Mouse (Mus musculus) ES-Bruce4 (cell line): ENCODE results near the gene Dctn2. TPM values are rescaled to one million over a fixed set of nuclear protein-coding genes. Genes with fewer than 3 reads are reported as not detected.
A peak's percentile ranks its signal among the peaks of the same experiment; 100 is the strongest.

Experiments
- H3K27ac ChIP-seq: 2 replicates; pipeline ENCODE4 v1.5.1; 2012; ENCODE audit warnings: low read length, inconsistent platforms; ENCODE audit not compliant: insufficient read depth
- H3K27me3 ChIP-seq: 2 replicates; pipeline ENCODE4 v1.6.1; 2012; ENCODE audit warnings: mild to moderate bottlenecking, low read length, inconsistent platforms; ENCODE audit not compliant: control insufficient read depth, poor library complexity, insufficient read depth, severe bottlenecking
- H3K36me3 ChIP-seq: 2 replicates; pipeline ENCODE4 v1.6.1; 2012; ENCODE audit warnings: inconsistent platforms, mild to moderate bottlenecking, low read length, moderate library complexity; ENCODE audit not compliant: control insufficient read depth, poor library complexity, insufficient read depth, severe bottlenecking
- H3K4me1 ChIP-seq: one replicate; pipeline ENCODE4 v1.8.1; 2011; ENCODE audit warnings: low read length; ENCODE audit not compliant: control insufficient read depth, insufficient read depth
- H3K4me3 ChIP-seq: 2 replicates; pipeline ENCODE4 v1.5.1; 2011; ENCODE audit warnings: low read depth, mild to moderate bottlenecking, low read length
- H3K9ac ChIP-seq: 2 replicates; pipeline ENCODE4 v1.6.1; 2012; ENCODE audit warnings: low read depth, mild to moderate bottlenecking, inconsistent platforms; ENCODE audit not compliant: poor library complexity, severe bottlenecking
- H3K9me3 ChIP-seq: replicated peaks from 2 replicates; pipeline ENCODE4 v1.6.1; 2012; ENCODE audit warnings: mild to moderate bottlenecking, low read length, inconsistent platforms; ENCODE audit not compliant: control insufficient read depth, poor library complexity, insufficient read depth, severe bottlenecking
- CTCF ChIP-seq: IDR thresholded peaks from one replicate; pipeline ENCODE4 v1.8.1; 2011; ENCODE audit warnings: low read depth, low read length
- EP300 ChIP-seq: IDR thresholded peaks from 2 replicates; pipeline ENCODE4 v1.6.1; 2011; ENCODE audit warnings: low read depth, low read length; ENCODE audit not compliant: insufficient read depth
- POLR2A ChIP-seq: IDR thresholded peaks from one replicate; pipeline ENCODE4 v1.8.1; 2011; ENCODE audit warnings: low read length; ENCODE audit not compliant: insufficient read depth
- polyA plus RNA-seq: library from polyadenylated mRNA; stranded (reverse); fragments of >200 nt; gene quantifications from 2 replicates; pipeline ENCODE4 v1.2.4, GENCODE M21; 2011; ENCODE audit warnings: low read depth; ENCODE audit not compliant: missing spikeins, insufficient read depth, insufficient read length

The Dctn2 gene
- polyA plus RNA-seq, 1 experiment, result 124 TPM

GRCm38 (mm10) chr10:127236541-127236940 lies 29.6 kb upstream of the Dctn2 start:
- TF ChIP-seq CTCF (no peak), POLR2A (no peak), EP300 (no peak)
- Histone ChIP-seq H3K9me3 (no peaks in the 10 kb centered on the region), H3K27me3 (no peaks in the 10 kb centered on the region), H3K36me3 (no peaks in the 10 kb centered on the region), H3K9ac (no peak overlapping the region), H3K4me1 (peaks cover 5% of the 10 kb centered on the region), H3K27ac (no peak overlapping the region), H3K4me3 (no peak overlapping the region)

- peak overlapping the region; percentile 13; the same call in 1 of the 2 replicates for H3K4me3 ChIP-seq
- TF ChIP-seq POLR2A (no peak), CTCF (no peak), EP300 (no peak)
- H3K27ac ChIP-seq, result no peak overlapping the region
- no peaks in the 10 kb centered on the region for H3K36me3 ChIP-seq
- H3K9me3 ChIP-seq, result no peaks in the 10 kb centered on the region
- H3K27me3 ChIP-seq, result no peaks in the 10 kb centered on the region
- H3K9ac ChIP-seq, result no peak overlapping the region
- H3K4me1 ChIP-seq, result peaks cover 5% of the 10 kb centered on the region
Measured at GRCm38 (mm10) chr10:127238241-127238824, 27.8 kb upstream of the Dctn2 start.

GRCm38 (mm10) chr10:127250810-127251209 lies 15.4 kb upstream of the Dctn2 start:
- TF ChIP-seq CTCF (no peak), POLR2A (no peak), EP300 (no peak)

GRCm38 (mm10) chr10:127255625-127256345 lies 10.4 kb upstream of the Dctn2 start:
- H3K27ac ChIP-seq, result no peak overlapping the region
- H3K9ac ChIP-seq, result no peak overlapping the region
- H3K4me1 ChIP-seq, result peaks cover 4% of the 10 kb centered on the region
- H3K4me3 ChIP-seq, result no peak overlapping the region
- no peaks in the 10 kb centered on the region for H3K9me3 ChIP-seq
- H3K27me3 ChIP-seq, result no peaks in the 10 kb centered on the region
- TF ChIP-seq POLR2A (no peak), CTCF (no peak)
- H3K36me3 ChIP-seq, result no peaks in the 10 kb centered on the region

More at GRCm38 (mm10) chr10:127250810-127251209, 15.4 kb upstream of the Dctn2 start:
- Histone ChIP-seq H3K27ac (no peak overlapping the region), H3K27me3 (no peaks in the 10 kb centered on the region), H3K4me1 (peaks cover 4% of the 10 kb centered on the region), H3K36me3 (no peaks in the 10 kb centered on the region), H3K9ac (no peak overlapping the region), H3K4me3 (no peak overlapping the region), H3K9me3 (no peaks in the 10 kb centered on the region)

GRCm38 (mm10) chr10:127257790-127258189 lies 8.4 kb upstream of the Dctn2 start:
- Histone ChIP-seq H3K27ac (no peak overlapping the region), H3K9me3 (no peaks in the 10 kb centered on the region), H3K36me3 (no peaks in the 10 kb centered on the region), H3K4me1 (peaks cover 4% of the 10 kb centered on the region), H3K9ac (no peak overlapping the region), H3K4me3 (no peak overlapping the region), H3K27me3 (no peaks in the 10 kb centered on the region)
- TF ChIP-seq EP300 (no peak), POLR2A (no peak), CTCF (no peak)

GRCm38 (mm10) chr10:127258489-127258888 lies 7.7 kb upstream of the Dctn2 start:
- no peak for TF ChIP-seq CTCF
- no peak for TF ChIP-seq EP300
- TF ChIP-seq POLR2A, result no peak
- Histone ChIP-seq H3K27me3 (no peaks in the 10 kb centered on the region), H3K9me3 (no peaks in the 10 kb centered on the region), H3K27ac (no peak overlapping the region), H3K36me3 (no peaks in the 10 kb centered on the region), H3K4me1 (peaks cover 4% of the 10 kb centered on the region), H3K4me3 (no peak overlapping the region), H3K9ac (no peak overlapping the region)
